Mouse (Mus musculus) liver, postnatal 0 days (tissue): ENCODE results near the gene Gda.

ENCODE experiments used
- CTCF ChIP-seq: sonication (generic); IDR thresholded peaks from 2 replicates; pipeline ENCODE4 v1.5.1; 2016; ENCODE audit warnings: antibody characterized with exemption, low read depth
- EP300 ChIP-seq: IDR thresholded peaks from 2 replicates; pipeline ENCODE4 v1.6.1; 2016; ENCODE audit warnings: antibody characterized with exemption, low read depth, mild to moderate bottlenecking

DNA sequence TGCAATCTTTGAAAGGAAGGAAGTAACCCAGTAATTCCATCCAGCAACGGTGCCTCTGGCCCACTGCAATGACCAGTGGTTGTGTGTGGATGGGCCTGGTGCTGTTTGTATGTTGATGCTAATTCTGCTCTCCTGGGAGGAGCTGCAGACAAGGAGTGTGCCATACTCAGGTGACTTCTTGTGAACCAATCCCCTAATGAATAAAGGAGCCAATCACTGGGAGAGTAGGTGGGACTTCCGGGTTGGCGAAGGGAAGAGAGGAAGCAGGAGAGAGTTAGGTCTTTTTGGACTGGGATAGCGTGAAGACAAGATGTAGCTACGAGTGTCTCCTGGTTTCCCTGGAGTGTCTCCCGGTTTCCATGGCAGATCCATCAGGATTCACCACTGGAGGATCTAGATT, 126.6 kb downstream of the Gda start:
- TF ChIP-seq CTCF (no peak), EP300 (no peak)
